Mouse (Mus musculus): ENCODE measurements around the gene Bsn. TPM values are rescaled to one million over a fixed set of nuclear protein-coding genes. Genes with fewer than 3 reads are reported as not detected.

Gene Bsn
- total RNA-seq, 1 experiment from 2014 or later: under 0.01 TPM

- ATAC-seq (replicated peaks; ENCODE audit: insufficient number of reproducible peaks, low FRiP score, low TSS enrichment, poor library complexity, severe bottlenecking): no peak
These were observed 138.8 kb downstream of the Bsn start for GRCm38 (mm10) chr9:108051184-108051930.

GRCm38 (mm10) chr9:108049561-108050251 lies 140.5 kb downstream of the Bsn start:
- no peak for ATAC-seq (replicated peaks; ENCODE audit: insufficient number of reproducible peaks, low FRiP score, low TSS enrichment, poor library complexity, severe bottlenecking)

GRCm38 (mm10) chr9:108049016-108049455 lies 141.1 kb downstream of the Bsn start, which contains the start of gene Gmppb:
TSS of gene Gmppb (plus strand) at chr9:108049242.
- ATAC-seq (replicated peaks; ENCODE audit: insufficient number of reproducible peaks, low FRiP score, low TSS enrichment, poor library complexity, severe bottlenecking): peak; percentile 87

- no peak for ATAC-seq (replicated peaks; ENCODE audit: insufficient number of reproducible peaks, low FRiP score, low TSS enrichment, poor library complexity, severe bottlenecking)
These were observed 141.6 kb downstream of the Bsn start for GRCm38 (mm10) chr9:108048566-108048955.

- ATAC-seq (replicated peaks; ENCODE audit: insufficient number of reproducible peaks, low FRiP score, low TSS enrichment, poor library complexity, severe bottlenecking): no peak
These were observed 142.3 kb downstream of the Bsn start for GRCm38 (mm10) chr9:108047601-108048565.

DNA sequence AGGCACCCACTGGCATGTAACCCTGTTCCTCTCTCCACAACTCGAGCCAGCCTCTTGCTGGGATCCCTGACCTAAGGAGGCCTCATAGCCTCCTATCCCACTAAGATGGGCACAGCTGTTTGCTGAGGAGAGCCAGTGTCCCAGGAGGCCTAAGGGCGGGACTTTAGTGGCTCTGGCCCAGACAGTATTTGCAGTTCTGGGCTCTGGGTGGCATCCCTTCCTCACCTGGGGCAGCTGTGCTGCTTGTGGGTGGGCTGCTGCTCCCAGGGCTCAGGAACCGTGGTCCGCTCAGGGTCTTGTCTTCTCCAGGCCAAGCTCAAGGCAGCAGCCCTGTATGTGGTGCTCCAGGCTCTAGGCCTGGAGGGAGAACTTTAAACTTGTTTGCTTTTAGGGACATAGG lies 143.6 kb downstream of the Bsn start:
- ATAC-seq (replicated peaks; ENCODE audit: insufficient number of reproducible peaks, low FRiP score, low TSS enrichment, poor library complexity, severe bottlenecking): no peak

Other genes with a start within 250 kb of the Bsn start
- gene Traip, start 240.2 kb downstream of the Bsn start, total RNA-seq (2017): 1.5 to 1.8 TPM (median 1.6 TPM) in 3 replicates
- gene Uba7, start 214.9 kb downstream of the Bsn start, total RNA-seq (2017): 40.1 to 97.0 TPM (median 50.1 TPM) in 3 replicates
- gene Gm20661, start 207.3 kb downstream of the Bsn start, total RNA-seq (2017): not detected in 3 replicates
- 3.7 to 14.4 TPM (median 10.5 TPM) in 3 replicates for gene Inka1, start 204.5 kb downstream of the Bsn start, total RNA-seq (2017)
- 2.8 TPM in 1 of 3 replicates, not detected in the others for gene Cdhr4, start 197.9 kb downstream of the Bsn start, total RNA-seq (2017)
- gene Gm20662, start 194.0 kb downstream of the Bsn start, total RNA-seq (2017): 1.5 to 2.6 TPM in 2 of 3 replicates, not detected in the other
- gene Ip6k1, start 187.9 kb downstream of the Bsn start, total RNA-seq (2017): 47.0 to 167 TPM (median 102 TPM) in 3 replicates
- gene Gmppb, start 141.1 kb downstream of the Bsn start, total RNA-seq (2017): 4.5 to 19.8 TPM (median 15.8 TPM) in 3 replicates
- 2.5 to 3.5 TPM in 2 of 3 replicates, not detected in the other for gene Amigo3, start 137.2 kb downstream of the Bsn start, total RNA-seq (2017)
- gene Mst1, start 109.9 kb downstream of the Bsn start, total RNA-seq (2017): not detected in 3 replicates
- gene Rnf123, start 107.0 kb downstream of the Bsn start, total RNA-seq (2017): 21.5 to 53.5 TPM (median 30.5 TPM) in 3 replicates
- 63.3 to 124 TPM (median 97.2 TPM) in 3 replicates for gene Apeh, start 95.8 kb downstream of the Bsn start, total RNA-seq (2017)
- gene Dag1, start 73.6 kb upstream of the Bsn start, total RNA-seq (2017): 3.2 to 5.7 TPM (median 5.0 TPM) in 3 replicates
- gene Nicn1, start 100.0 kb upstream of the Bsn start, total RNA-seq (2017): 1.1 to 1.9 TPM (median 1.6 TPM) in 3 replicates
- 0.57 to 1.1 TPM in 2 of 3 replicates, not detected in the other for gene Amt, start 106.5 kb upstream of the Bsn start, total RNA-seq (2017)
- gene Rhoa, start 115.7 kb upstream of the Bsn start, total RNA-seq (2017): 777 to 880 TPM (median 867 TPM) in 3 replicates
- 9.4 to 19.9 TPM (median 16.0 TPM) in 3 replicates for gene Tcta, start 115.8 kb upstream of the Bsn start, total RNA-seq (2017)
- 1,210 to 1,931 TPM (median 1,658 TPM) in 3 replicates for gene Gpx1, start 148.5 kb upstream of the Bsn start, total RNA-seq (2017)
- gene Usp4, start 157.5 kb upstream of the Bsn start, total RNA-seq (2017): 106 to 168 TPM (median 114 TPM) in 3 replicates
- 3.5 to 8.4 TPM (median 4.9 TPM) in 3 replicates for gene 1700102P08Rik, start 202.4 kb upstream of the Bsn start, total RNA-seq (2017)
- gene Ccdc36, start 238.1 kb upstream of the Bsn start, total RNA-seq (2017): not detected in 3 replicates
- gene BC048562, start 246.1 kb upstream of the Bsn start, total RNA-seq (2017): not detected in 3 replicates